Mouse (Mus musculus) left cerebral cortex, postnatal 10 days (tissue): Measurements from ENCODE around the gene Ubash3a. TPM values are rescaled to one million over a fixed set of nuclear protein-coding genes. Genes with fewer than 3 reads are reported as not detected.

Experiments
- DNase-seq, 2 experiments: peaks; one replicate each; pipeline ENCODE4 v3.0.0; 2021 to 2022; ENCODE audit warnings: low spot score in 2 of 2, mixed read lengths in 1 of 2; ENCODE audit errors: extremely low spot score in 1 of 2
- intact Hi-C: fragments of 180-260 bp; cut with DNase I; formaldehyde crosslinking; loops from one replicate; pipeline ENCODE4 v1.15.1; 2025
- total RNA-seq, 2 experiments: library from RNA; stranded (reverse); gene quantifications; 2 replicates each; pipeline ENCODE4 v1.2.3; 2021

The Ubash3a gene
- not detected for total RNA-seq

DNA sequence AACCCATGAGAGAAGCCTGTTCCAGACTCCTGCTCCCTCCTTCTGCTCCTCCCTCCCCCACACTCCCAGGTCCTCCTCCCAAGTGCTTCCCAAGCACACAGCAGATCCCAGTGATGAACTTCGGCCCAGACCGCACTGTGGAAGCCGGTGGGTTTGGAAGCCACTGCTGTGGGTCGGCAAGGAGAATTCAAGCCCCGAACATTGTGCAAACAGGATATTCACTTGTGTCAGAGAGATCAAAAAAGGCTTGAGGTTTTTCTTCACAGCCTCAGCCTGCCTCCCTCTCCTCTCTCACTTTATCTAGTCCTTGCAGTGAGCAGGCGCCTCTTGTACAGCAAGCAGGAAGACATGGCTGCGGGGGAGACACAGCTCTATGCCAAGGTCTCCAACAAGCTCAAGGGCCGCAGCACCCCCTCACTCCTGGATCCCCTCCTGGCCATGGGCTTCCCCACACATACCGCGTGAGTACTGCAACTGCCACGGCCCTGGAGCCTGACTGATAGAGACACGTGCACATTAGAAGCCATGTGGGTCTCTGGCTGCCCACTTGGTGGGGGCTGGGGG is at the start of gene Ubash3a:
Gene Ubash3a, plus strand, starts transcription at position 103 of the 564 bp plus-strand sequence.
- no peak for DNase-seq
- intact Hi-C loops, result no loop called here

GRCm38 (mm10) chr17:31157921-31158320 is 49.8 kb upstream of the Ubash3a start:
- intact Hi-C loops, result no loop called here
- no peak for DNase-seq

DNA sequence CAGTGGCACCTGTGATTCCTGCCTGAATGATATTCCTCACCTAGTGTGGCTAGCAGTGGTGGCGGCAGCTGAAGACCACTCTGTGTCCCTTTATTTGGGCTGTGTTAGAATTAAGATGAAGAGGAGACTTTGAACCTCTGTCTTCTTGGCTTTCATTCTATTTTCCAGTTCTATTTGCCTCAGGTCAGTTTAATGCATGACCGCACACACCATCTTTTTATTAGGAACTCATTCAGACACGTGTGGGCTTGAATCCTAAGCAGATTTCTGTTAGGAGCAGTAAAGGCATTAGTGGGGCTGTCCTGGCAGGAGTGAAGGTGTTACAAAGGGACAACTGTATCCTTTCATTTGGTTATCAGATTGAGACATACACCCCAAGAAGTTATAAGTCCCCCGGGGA is 47.4 kb upstream of the Ubash3a start:
- DNase-seq, result no peak
- intact Hi-C loops, result loop anchor here (5.0 kb wide), 1 partner anchor 77 kb away; no protein-coding TSS in a partner anchor

DNA sequence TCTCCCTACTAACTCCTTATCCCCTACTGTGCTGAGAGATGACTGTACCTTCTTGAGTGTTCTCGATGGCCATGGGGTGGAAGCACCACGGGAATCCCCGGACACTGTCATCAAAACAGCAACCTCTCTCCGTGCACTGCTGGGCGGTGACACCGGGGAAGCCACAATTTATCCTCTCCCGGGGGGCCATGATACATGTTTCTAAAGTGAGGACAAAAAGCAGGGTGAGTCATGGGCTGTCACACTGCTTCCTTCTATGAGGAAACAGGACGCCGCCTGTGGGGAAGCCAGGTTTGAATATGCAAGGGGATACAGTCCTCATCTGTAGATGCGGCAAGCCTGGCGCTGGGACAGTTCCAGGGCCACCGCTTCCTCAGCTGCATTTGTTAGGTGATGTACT is 45.1 kb upstream of the Ubash3a start:
- no peak for DNase-seq

GRCm38 (mm10) chr17:31163821-31164220 is 43.9 kb upstream of the Ubash3a start:
- intact Hi-C loops, result loop anchor here (5.0 kb wide), 1 partner anchor 73 kb away; no protein-coding TSS in a partner anchor

More for the DNA sequence above, 45.1 kb upstream of the Ubash3a start:
- intact Hi-C loops, result loop anchor here (5.0 kb wide), 1 partner anchor 75 kb away; no protein-coding TSS in a partner anchor

GRCm38 (mm10) chr17:31165127-31165526 is 42.5 kb upstream of the Ubash3a start, which contains the start of gene Tff1:
TSS of gene Tff1 (minus strand) at chr17:31165277.
- DNase-seq, result no peak
- intact Hi-C loops, result no loop called here

More at GRCm38 (mm10) chr17:31163821-31164220, 43.9 kb upstream of the Ubash3a start:
- DNase-seq, result no peak

GRCm38 (mm10) chr17:31169796-31170195 is 37.9 kb upstream of the Ubash3a start:
- intact Hi-C loops, result no loop called here
- no peak for DNase-seq

GRCm38 (mm10) chr17:31176321-31176720 is 31.4 kb upstream of the Ubash3a start:
- intact Hi-C loops, result no loop called here
- DNase-seq, result no peak

DNA sequence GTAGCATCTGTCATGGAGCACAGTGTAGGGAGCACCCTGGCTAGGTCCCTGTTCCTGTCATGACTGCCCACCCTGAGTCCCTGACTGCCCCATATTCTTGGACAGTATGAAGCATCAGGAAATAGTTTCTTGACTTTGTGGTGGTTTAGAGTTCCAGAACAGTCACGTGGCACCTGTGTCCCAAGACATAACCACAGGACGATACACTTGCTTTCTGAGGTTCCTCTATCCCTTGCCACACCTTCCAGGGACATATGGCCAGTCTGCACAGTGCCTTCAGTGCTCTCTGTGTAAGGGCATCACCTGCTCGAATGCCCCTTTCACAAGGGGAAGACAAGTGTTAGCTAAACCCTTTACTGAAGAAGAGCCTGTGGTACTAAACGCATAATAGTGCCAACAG is 26.2 kb upstream of the Ubash3a start:
- intact Hi-C loops, result no loop called here
- DNase-seq, result no peak

GRCm38 (mm10) chr17:31183180-31183974 is 24.3 kb upstream of the Ubash3a start:
- DNase-seq, result no peak
- intact Hi-C loops, result no loop called here

DNA sequence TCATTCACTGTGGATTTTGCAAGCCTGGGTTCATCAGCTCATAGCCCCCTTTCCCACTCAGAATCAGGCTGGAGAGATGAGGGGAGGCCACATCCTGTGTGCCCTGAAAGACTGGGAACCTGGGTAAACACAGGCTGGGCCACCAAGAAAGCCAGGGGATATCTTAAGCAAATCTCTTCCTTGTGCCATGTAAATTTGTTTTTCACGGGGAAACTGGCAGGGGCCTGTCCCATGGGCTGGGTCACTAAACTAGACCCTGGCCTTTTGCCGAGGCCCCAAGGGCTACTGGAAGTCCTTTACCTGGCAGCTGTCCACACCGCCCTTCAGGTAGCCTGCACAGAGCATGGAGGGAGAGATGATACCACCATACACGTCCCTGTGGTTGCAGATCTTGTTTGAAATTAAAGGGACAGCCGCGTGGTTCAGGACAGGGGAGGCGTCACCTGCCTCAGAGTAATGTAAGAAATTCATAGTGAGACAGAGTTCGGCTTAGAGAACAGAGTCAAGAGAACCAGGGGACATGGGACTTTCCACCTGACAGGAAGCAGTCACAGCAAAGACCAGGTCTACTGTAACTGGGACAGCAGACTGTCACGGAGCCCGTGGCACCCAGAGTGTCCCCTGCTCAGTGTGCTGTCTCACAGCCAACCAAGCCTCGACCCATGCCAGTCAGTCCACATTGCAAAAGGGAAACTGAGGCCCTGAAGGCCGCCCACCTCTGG is 23.2 kb upstream of the Ubash3a start:
- no peak for DNase-seq
- intact Hi-C loops, result no loop called here

DNA sequence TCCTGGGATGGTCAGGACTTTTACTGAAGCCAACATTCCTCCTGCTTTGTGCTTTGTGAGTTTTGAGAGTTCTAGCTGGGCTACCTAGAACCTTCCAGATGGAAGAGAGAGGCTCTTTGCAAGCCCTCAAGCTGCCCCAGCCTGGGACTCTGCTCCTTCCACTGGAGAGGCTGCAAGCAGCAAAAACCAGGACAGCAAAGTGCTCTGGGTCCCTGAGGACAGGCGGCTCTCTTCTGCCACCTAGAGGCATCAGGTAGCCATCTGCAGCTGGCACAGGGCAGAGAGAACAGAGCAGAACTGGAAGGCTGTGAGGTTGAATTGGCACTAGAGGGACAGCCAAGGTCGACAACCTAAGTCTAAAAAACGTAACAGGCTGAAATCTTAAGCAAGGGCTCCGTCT is 20.3 kb upstream of the Ubash3a start:
- intact Hi-C loops, result loop anchor here (5.0 kb wide), 2 partner anchors 50 to 175 kb away; no protein-coding TSS in a partner anchor
- DNase-seq, result peak; percentile 53 to 79

- intact Hi-C loops, result no loop called here
Observed at GRCm38 (mm10) chr17:31191825-31192224, 15.8 kb upstream of the Ubash3a start.

DNA sequence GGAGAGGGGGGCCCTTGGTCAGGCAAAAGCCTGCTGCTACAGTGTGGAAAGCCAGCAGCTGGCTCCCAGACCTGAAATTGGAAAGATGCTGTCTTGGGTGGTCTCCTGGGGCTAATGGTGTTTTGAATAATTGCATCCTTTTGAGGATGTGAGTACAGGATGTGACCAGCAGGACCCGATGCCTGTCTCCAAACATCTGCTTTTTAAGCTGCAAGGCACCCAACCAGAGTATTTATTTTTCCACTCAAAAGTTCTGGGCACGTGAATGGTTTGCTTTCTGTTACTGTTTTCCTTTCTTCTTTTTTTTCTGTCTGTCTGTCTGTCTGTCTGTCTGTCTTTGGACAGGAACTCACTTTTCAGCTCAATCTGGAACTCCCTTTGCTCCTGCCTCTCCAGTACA is 15.0 kb upstream of the Ubash3a start:
- no peak for DNase-seq
- intact Hi-C loops, result no loop called here

More at GRCm38 (mm10) chr17:31191825-31192224, 15.8 kb upstream of the Ubash3a start:
- no peak for DNase-seq

- no peak for DNase-seq
Observed at GRCm38 (mm10) chr17:31193360-31193759, 14.3 kb upstream of the Ubash3a start.

GRCm38 (mm10) chr17:31195207-31195606 is 12.5 kb upstream of the Ubash3a start:
- DNase-seq, result no peak
- intact Hi-C loops, result no loop called here

More at GRCm38 (mm10) chr17:31193360-31193759, 14.3 kb upstream of the Ubash3a start:
- intact Hi-C loops, result no loop called here

DNA sequence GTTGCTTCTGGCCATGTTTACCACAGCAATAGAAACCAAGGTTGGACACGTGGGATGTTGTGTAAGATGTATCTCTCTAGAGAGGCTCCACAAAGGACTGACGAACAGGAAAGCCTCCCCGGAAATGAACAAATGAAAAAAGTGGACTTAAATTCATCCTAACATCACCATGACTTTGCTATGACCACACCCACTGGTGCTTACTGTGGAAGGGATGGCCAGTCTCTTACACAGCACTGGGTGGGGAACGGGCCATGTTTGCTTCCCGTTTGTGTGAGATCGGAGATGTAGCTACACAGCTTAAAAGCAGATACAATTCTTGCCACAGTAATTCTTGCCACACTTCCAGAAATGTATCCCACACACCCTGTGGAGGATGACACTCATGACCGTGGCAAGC is 11.4 kb upstream of the Ubash3a start:
- DNase-seq, result no peak
- intact Hi-C loops, result no loop called here

DNA sequence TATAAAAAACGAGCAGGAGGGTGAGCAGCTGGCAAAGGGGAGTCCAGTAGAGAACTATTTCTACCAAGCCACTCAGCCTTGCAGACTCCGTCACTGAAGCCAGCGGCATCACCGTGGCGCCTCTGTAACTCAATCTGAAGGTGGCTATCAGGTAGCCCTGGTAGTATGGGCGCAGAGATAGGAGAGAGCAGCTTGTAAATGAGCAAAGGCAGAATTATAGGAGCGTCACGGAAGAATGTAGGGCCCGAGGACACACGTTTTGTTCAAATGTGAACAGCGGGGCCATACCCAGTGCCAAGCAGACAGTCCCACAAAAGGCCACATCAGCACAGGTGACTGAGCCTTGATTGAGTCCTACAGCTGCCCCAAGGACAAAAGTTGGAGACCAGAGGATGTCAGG is 8.8 kb upstream of the Ubash3a start, which contains the start of gene Tmprss3:
Gene Tmprss3, minus strand, starts transcription at position 101 of the 400 bp plus-strand sequence.
- intact Hi-C loops, result no loop called here
- DNase-seq, result no peak

DNA sequence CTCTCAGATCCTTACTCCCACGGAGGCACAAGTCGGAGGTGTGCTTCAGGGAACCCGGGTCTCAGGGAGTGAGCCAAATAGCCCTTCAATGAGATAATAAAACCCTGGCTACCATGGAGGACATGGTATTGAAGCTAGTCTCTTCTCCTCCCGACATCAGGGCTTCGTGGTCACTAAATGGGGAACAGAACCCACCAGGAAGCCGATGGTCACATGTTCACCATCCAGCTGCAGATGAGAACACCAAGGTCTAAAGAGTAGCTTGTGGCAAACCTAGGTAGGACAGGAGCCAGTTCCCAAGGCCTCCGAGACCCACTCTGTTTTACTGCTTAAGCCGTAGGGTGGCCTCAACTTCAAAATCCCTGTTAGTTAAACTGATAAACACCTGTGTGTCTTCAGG is 981 bp downstream of the Ubash3a start:
- intact Hi-C loops, result no loop called here
- no peak for DNase-seq
